Mouse (Mus musculus) T-cell, adult 2 months (primary cell): Measurements from ENCODE around the gene Anapc13.

Source experiments
- DNase-seq: peaks from one replicate; pipeline ENCODE4 v3.0.0; 2022; ENCODE audit warnings: low spot score

Anapc13 gene

GRCm38 (mm10) chr9:102631589-102632147 is 5.6 kb downstream of the Anapc13 start:
- no peak for DNase-seq

DNA sequence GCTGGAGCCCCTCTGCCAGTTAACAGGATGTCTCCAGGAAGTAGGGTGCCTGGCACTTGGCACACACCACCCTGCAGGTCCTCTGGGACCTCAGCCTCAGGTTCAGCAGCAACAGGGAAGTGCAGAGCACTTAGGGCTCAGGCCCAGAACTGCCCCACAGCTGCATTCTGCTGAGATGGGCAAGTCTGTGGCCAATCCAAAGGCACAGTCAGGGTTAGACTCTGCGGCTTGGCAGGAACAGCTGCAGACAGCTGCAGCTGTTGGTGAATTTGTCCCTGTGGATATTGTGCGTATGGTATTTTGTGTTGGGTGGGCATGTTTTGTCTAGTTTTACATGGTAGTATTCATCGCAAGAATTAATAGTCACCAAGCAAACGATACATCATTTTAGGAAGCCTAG is 6.1 kb downstream of the Anapc13 start:
- DNase-seq, result no peak

- peak; percentile 53 for DNase-seq
Observed at GRCm38 (mm10) chr9:102632923-102633537, 6.9 kb downstream of the Anapc13 start.

- no peak for DNase-seq
Observed at GRCm38 (mm10) chr9:102634453-102634852, 8.4 kb downstream of the Anapc13 start.

- DNase-seq, result peak; percentile 33
Observed at GRCm38 (mm10) chr9:102636553-102636952, 10.5 kb downstream of the Anapc13 start.

- no peak for DNase-seq
Observed at GRCm38 (mm10) chr9:102637115-102637514, 11.0 kb downstream of the Anapc13 start.

GRCm38 (mm10) chr9:102638963-102639362 is 12.9 kb downstream of the Anapc13 start:
- DNase-seq, result no peak

DNA sequence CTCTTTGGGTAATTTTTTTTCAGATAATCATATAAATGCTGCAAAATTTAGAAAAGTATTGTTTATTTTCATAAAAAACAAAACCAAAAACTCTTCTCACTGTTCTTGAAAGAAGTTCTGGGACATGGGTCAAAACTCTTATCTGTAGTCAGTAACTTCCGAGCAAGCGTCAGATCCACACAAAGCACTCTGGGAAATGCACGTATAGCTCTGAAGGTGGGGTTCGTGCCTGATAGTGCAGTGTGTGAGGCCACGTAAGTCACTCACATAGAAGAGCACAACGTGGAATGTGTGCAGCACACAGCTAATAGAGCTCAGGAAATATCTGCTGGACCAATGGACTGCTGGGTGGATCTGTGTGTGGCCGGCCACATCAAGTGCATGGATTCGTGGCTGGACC is 13.4 kb downstream of the Anapc13 start:
- no peak for DNase-seq

GRCm38 (mm10) chr9:102641531-102641930 is 15.4 kb downstream of the Anapc13 start:
- no peak for DNase-seq

- no peak for DNase-seq
Observed at GRCm38 (mm10) chr9:102643071-102643485, 17.0 kb downstream of the Anapc13 start.

DNA sequence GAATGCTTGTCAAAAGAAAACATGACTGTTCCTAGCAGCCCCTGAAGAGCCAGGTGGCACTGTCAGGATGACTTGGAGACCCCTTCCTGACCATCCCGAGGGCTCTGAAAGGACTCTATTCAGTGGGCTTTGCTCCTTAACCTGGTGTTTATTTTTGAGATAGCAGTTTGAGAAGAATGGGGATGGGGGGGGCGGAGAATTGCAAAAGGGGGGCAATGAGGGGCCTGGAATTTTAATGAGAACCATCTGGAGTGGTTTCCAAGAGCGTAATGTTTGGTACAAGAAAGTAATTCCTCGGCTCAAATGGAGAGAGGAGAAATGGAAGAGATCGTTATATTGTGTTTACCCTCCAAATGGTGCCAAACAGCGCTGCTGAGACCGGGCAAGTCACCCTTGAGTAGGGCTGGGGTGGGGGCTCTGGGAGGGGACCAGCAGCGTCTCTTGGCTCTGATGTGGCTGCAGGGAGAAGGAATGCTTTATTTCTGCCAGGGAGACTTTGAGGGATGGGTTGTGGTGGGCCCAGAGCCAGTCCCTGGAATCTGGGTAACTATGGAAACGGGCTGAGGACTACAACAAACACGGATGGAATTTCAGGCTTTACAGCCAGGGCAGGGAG is 17.5 kb downstream of the Anapc13 start:
- DNase-seq, result no peak

DNA sequence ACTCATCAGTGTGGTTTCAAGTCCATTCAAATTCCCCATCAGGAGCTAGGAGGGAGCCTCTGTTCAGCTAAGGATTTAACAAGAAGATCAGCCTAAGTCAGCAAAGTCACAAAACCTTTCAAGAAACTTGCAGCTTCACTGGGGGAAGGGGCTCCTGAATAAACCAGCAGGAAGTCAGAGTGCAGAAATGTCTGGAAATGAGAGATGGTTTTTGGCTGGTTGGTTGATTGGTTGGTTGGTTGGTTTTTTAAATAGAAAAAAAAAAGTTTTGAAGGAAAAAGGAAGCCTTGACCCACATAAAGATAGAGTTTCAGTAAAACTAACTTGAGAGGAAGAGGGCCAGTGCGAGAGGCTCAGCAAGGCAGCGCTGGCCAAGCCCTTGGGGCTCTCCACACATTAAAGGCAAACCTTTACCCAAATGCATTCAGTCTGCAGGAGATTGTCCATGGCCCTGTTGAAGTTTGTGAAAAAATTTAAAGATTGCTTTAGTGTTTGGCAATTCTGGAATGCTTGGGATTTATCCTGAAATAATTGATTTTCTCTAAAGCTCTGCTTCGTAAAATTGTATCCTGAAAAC is 19.1 kb downstream of the Anapc13 start:
- no peak for DNase-seq

DNA sequence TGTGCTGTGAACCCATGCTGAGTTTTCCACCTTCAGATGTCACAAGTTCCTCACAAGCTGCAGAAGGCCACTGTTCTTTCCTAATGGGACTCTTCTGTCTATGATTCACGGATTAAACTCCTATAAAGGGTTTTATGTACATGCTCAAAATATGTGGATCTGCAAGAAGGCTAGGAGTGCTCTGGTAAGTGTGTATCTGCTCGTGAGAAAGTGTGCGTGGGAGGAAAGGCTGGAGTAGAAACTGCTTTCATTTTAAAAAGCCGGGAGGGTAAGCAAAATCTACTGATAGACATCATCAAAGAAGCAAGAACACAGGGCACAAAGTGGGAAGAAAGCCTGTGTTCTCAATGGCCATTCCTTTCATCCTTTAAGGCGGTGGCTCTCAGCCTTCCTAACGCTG is 20.9 kb downstream of the Anapc13 start:
- DNase-seq, result no peak

- no peak for DNase-seq
Observed at GRCm38 (mm10) chr9:102649917-102650527, 23.9 kb downstream of the Anapc13 start.

DNA sequence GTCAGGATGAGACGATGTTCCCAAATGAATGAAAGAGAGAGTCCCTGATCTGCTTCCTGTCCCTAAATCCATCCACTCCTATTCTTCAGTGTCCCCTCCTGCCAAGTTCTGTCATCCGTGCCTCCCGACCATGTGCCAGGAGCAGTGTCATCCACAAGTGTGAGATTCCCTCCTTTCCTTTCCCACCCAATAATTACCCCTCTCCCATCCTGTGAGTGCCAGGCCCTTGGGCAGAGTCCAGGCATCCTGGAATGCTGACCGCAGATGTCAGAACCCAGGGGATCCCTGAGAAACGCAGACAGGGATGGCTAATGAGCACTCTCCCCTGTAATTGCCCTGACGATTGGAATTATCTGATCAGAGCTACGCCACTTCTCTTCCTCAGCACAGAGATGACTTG is 24.5 kb downstream of the Anapc13 start:
- DNase-seq, result no peak

- DNase-seq, result no peak
Observed at GRCm38 (mm10) chr9:102651199-102651720, 25.2 kb downstream of the Anapc13 start.

- DNase-seq, result no peak
Observed at GRCm38 (mm10) chr9:102656355-102657095, 30.4 kb downstream of the Anapc13 start.

DNA sequence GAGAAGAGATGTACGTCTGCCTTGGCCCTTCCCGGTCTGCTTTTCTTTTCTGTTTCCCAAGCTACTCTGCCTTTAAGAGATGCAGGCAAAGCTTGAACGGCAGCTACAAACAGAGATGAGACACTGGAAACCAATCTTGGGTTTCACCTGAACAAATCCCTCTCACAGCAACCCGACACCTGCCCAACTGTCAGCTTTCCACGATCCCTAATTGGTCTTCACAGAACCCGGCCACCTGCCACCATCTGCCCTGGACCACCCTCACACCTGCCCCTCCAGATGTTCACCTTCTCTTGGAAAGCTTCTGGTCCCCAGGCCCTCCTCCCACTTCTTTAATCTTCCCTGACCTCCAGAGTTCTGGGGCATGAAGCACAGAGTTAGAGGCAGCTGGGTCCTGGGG is 42.0 kb downstream of the Anapc13 start:
- DNase-seq, result no peak

GRCm38 (mm10) chr9:102668906-102669305 is 42.8 kb downstream of the Anapc13 start:
- DNase-seq, result no peak

- no peak for DNase-seq
Observed at GRCm38 (mm10) chr9:102673381-102673780, 47.3 kb downstream of the Anapc13 start.

- no peak for DNase-seq
Observed at GRCm38 (mm10) chr9:102675922-102676321, 49.8 kb downstream of the Anapc13 start.

- no peak for DNase-seq
Observed at GRCm38 (mm10) chr9:102681470-102681869, 55.4 kb downstream of the Anapc13 start.
